Mouse (Mus musculus) 416B (cell line): Measurements from ENCODE around the gene Capn5.

Source experiments
- DNase-seq: peaks from one replicate; pipeline ENCODE4 v3.0.0; 2011; ENCODE audit warnings: low read depth

The Capn5 gene

GRCm38 (mm10) chr7:98176322-98177070 is 1.6 kb downstream of the Capn5 start:
- no peak for DNase-seq

- no peak for DNase-seq
Observed at GRCm38 (mm10) chr7:98174883-98175755, 3.0 kb downstream of the Capn5 start.

- DNase-seq: no peak
Observed at GRCm38 (mm10) chr7:98173408-98173807, 4.7 kb downstream of the Capn5 start.

DNA sequence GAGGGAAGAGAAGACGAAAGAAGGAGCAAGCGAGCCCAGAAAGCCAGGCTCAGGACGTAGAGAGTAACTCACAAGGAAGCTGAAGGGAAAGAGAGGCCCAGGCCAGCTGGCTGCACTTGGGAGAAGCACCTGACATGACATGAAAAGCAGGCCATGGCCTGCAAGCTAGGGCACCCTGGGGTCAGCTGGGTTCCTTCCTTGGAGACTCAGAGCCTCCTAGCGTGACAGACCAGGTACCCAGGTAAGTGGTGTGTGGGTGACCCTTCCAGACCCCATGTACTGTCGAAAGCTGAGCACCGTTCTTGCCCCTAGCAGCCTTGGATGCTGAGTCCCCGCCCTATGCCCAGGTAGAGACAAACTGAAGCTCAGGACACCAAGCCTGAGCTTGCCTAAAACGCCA is 5.4 kb downstream of the Capn5 start:
- DNase-seq: no peak

DNA sequence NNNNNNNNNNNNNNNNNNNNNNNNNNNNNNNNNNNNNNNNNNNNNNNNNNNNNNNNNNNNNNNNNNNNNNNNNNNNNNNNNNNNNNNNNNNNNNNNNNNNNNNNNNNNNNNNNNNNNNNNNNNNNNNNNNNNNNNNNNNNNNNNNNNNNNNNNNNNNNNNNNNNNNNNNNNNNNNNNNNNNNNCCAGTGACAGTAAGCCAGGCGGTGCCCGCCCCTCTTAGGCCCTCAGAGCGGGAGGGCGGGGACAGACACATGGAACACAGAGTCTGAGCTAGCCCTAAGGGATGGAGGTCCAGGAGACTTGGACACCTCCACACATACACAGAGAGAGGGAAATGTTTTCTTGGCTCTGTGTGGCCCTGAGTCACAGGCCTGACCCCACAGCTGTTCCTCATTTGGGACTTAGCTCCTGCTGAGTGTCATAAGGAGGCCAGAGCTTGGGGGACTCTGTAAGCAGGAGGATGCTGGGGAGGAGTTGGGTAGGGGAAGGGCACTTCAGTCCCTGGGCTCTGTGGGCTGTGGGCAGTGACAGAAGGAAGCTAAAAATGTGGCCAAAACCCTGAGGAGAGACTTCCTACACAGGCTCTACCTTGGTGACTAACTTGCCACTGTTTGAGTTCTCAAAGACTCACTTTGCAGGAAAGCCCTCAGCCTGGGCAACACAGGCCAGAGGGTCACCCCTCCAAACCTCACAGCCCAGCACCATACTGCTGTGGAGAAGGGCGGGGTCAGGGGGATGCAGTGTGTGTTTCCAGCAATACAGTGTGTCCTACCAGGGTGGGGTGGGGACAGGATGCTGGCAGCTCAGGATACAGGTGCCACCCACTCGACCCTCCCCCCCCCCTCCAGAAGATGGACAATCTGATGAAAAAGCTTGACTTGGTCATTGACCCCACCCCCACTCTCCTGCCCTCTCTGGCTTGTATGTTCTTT is 6.7 kb downstream of the Capn5 start:
- peak; percentile 96 for DNase-seq

- DNase-seq: peak; percentile 97
Observed at GRCm38 (mm10) chr7:98164999-98165528, 13.0 kb downstream of the Capn5 start.

GRCm38 (mm10) chr7:98164382-98164998 is 13.6 kb downstream of the Capn5 start:
- no peak for DNase-seq

DNA sequence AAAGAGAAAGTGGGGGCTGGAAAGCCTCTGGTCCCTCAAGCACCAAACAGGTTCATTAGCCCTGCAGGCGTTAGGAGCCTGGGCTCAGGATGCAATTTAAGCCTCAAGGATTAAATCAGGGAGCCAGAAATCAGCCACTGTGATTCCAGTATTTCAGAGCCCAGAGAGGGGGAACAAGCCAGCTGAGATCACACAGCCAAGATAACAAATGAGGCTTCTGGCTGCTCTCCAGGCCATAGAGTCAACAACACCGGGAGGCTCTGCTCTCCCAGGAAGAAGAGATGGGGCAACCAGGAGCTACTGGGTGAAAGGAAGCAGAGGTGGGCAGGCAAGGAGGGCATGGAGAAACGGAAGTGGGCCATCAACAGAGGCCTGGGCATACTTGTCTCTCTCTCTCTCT is 14.4 kb downstream of the Capn5 start:
- peak; percentile 76 for DNase-seq

GRCm38 (mm10) chr7:98162239-98162638 is 15.8 kb downstream of the Capn5 start:
- DNase-seq: peak; percentile 84

GRCm38 (mm10) chr7:98160041-98160740 is 17.9 kb downstream of the Capn5 start:
- peak; percentile 77 for DNase-seq

DNA sequence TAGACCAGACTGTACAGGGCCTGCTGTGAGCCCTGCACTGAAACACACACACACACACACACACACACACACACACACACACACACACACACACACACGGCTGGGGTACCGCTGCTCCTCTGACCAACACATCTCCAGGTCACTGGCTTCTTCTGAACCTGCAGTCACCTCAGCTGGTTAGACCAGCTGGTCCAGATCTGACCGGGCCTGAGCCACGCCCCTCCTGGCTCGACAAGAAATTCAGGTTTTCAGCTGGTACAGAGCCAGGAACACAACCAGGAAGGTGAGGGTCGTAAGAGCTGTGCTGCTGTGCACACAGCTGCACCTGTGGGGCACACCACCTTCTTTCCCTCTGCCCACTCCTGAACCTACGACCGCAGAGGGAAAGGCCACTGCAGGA is 19.6 kb downstream of the Capn5 start:
- no peak for DNase-seq

- DNase-seq: no peak
Observed at GRCm38 (mm10) chr7:98157636-98158332, 20.3 kb downstream of the Capn5 start.

DNA sequence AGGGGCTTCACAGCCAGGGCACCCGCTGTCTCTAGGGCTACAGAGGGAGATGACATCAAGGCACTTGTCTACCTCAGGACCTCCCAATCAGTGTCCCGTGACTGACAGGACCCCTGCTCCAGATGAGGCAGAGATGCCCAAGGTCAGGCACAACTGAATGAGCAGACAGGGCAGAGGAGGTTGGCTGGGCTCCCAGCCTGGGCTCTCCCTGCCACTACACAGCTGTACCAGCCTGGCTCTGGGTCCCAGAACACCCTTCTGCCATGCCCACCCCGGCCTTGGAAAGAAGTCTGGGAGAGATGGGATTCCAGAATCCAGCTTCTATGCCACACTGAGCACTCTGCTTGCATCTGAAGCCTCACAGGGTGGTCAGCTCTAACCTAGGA is 21.8 kb downstream of the Capn5 start:
- DNase-seq: no peak

GRCm38 (mm10) chr7:98155546-98156279 is 22.4 kb downstream of the Capn5 start:
- DNase-seq: peak; percentile 96

- DNase-seq: no peak
Observed at GRCm38 (mm10) chr7:98153892-98154291, 24.2 kb downstream of the Capn5 start.

DNA sequence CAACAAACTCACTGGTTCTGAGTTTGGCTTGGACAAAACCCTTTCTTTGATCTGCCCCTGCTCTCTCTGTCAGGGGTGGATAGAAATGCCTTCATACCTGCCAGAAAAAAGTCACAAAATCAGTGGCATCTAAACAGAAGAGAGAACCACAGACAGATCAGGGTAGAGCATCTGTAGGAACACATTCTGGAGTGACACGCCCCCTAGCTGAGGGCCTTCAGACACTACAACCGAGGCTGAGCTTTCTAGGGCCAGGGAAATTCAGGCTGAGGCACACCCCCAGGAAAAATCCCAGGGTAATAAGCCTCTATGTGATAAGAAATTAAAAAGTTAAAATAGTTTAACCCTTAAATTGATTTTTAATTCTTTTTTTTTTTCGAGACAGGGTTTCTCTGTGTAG is 24.7 kb downstream of the Capn5 start:
- DNase-seq: no peak

DNA sequence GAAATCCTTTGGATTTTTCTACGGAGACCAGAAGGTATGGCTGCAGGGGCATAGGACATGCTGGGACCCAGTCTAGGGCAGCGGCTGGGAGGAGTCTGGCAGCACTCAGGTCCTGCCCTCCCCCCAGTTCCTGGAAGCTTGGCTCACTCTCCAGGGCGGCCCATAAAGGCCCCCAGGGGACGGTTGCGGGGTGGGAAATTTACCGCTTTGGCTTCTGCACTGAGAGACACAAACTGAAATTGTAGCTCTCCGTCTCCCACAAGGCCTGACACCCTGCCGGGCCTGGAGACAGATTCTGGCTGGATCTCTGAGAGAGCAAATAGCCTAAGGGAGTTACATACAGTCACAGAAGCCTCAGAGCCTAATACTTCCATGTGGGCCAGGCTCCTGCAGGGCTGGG is 25.7 kb downstream of the Capn5 start:
- no peak for DNase-seq

GRCm38 (mm10) chr7:98150525-98150924 is 27.5 kb downstream of the Capn5 start:
- DNase-seq: no peak

- DNase-seq: no peak
Observed at GRCm38 (mm10) chr7:98149802-98150201, 28.3 kb downstream of the Capn5 start.
